Mouse (Mus musculus) heart, postnatal 0 days (tissue): ENCODE measurements around the gene Fbxo7. TPM values are rescaled to one million over a fixed set of nuclear protein-coding genes. Genes with fewer than 3 reads are reported as not detected.
A peak's percentile ranks its signal among the peaks of the same experiment; 100 is the strongest.

ENCODE experiments used
- ATAC-seq: fragments of 200-750 bp; cut with Nextera tagmentation; 2 replicates; pipeline ENCODE4 v1.8.0; 2017; ENCODE audit warnings: low read depth, moderate number of reproducible peaks, moderate library complexity; ENCODE audit not compliant: insufficient read depth
- DNase-seq: peaks from one replicate; pipeline ENCODE4 v3.0.0-alpha.2; 2016; ENCODE audit warnings: low spot score
- H3K27ac ChIP-seq: fragments of 300-500 bp; sonication (generic); 2 replicates; pipeline ENCODE4 v1.5.1; 2014; ENCODE audit warnings: low read depth, mild to moderate bottlenecking
- H3K27me3 ChIP-seq: fragments of 300-500 bp; sonication (generic); 2 replicates; pipeline ENCODE4 v1.6.1; 2014; ENCODE audit warnings: low read length, mixed read lengths; ENCODE audit not compliant: control insufficient read depth, insufficient read depth
- H3K36me3 ChIP-seq: fragments of 300-500 bp; sonication (generic); replicated peaks from 2 replicates; pipeline ENCODE4 v1.6.1; 2014; ENCODE audit warnings: low read length, mixed read lengths; ENCODE audit not compliant: control insufficient read depth, insufficient read depth
- H3K4me1 ChIP-seq: fragments of 300-500 bp; sonication (generic); 2 replicates; pipeline ENCODE4 v1.6.1; 2014; ENCODE audit warnings: antibody characterized with exemption; ENCODE audit not compliant: control insufficient read depth, insufficient read depth
- H3K4me2 ChIP-seq: fragments of 300-500 bp; sonication (generic); 2 replicates; pipeline ENCODE4 v1.6.1; 2014; ENCODE audit warnings: low read depth, mild to moderate bottlenecking, low read length, moderate library complexity
- H3K4me3 ChIP-seq: fragments of 300-500 bp; sonication (generic); 2 replicates; pipeline ENCODE4 v1.5.1; 2014; ENCODE audit warnings: low read depth, low read length
- H3K9ac ChIP-seq: fragments of 300-500 bp; sonication (generic); replicated peaks from 2 replicates; pipeline ENCODE4 v1.6.1; 2014; ENCODE audit warnings: low read depth, low read length, mixed read lengths
- H3K9me3 ChIP-seq: fragments of 300-500 bp; sonication (generic); replicated peaks from 2 replicates; pipeline ENCODE4 v1.6.1; 2016; ENCODE audit warnings: low read length; ENCODE audit not compliant: control insufficient read depth
- CTCF ChIP-seq: IDR thresholded peaks from 2 replicates; pipeline ENCODE4 v1.5.1; 2016; ENCODE audit warnings: antibody characterized with exemption, control low read depth, low read depth
- EP300 ChIP-seq: IDR thresholded peaks from 2 replicates; pipeline ENCODE4 v1.6.1; 2016; ENCODE audit warnings: antibody characterized with exemption, low read depth
- WGBS: fragments of 180-500 bp; shearing (Covaris S2); extraction: QIAGEN DNeasy Blood & Tissue Kit; methylation state at CpG from one replicate; pipeline ENCODE4 v1.1.7; 2014; 5-methylcytosine and 5-hydroxymethylcytosine counted together
- polyA plus RNA-seq: library from polyadenylated mRNA; unstranded; fragments of >200 nt; fragmentation: Nextera tagmentation; extraction: Ambion mirVana; gene quantifications from 2 replicates; pipeline ENCODE4 v1.2.1, GENCODE M21; 2015
- total RNA-seq: library from RNA; depleted of rRNA; stranded (reverse); fragments of >200 nt; gene quantifications from 2 replicates; pipeline ENCODE4 v1.2.3, GENCODE M21; 2014; ENCODE audit warnings: low replicate concordance; rRNA removed

Fbxo7 gene
- total RNA-seq (13.3 and 19.9 TPM in 2 replicates), polyA plus RNA-seq (16.1 TPM in 2 replicates)

GRCm38 (mm10) chr10:86021749-86022473 lies at the start of gene Fbxo7:
Gene Fbxo7 (plus strand): TSS chr10:86021972.
- WGBS: under 1% methylated on average over 82 of the region's 82 CpGs
- Histone ChIP-seq H3K9ac (peak within 1 kb of the TSS; percentile 92), H3K4me1 (no peaks in the 10 kb centered on the region), H3K36me3 (no peaks in the 10 kb centered on the region), H3K27ac (peak within 1 kb of the TSS; percentile 92), H3K9me3 (no peaks in the 10 kb centered on the region), H3K4me2 (peak within 1 kb of the TSS; percentile 68), H3K4me3 (peak within 1 kb of the TSS; percentile 97), H3K27me3 (no peaks in the 10 kb centered on the region)
- ATAC-seq: peak; percentile 97
- TF ChIP-seq CTCF: peak; percentile 99
- no peak for TF ChIP-seq EP300
- DNase-seq: peak; percentile 91

DNA sequence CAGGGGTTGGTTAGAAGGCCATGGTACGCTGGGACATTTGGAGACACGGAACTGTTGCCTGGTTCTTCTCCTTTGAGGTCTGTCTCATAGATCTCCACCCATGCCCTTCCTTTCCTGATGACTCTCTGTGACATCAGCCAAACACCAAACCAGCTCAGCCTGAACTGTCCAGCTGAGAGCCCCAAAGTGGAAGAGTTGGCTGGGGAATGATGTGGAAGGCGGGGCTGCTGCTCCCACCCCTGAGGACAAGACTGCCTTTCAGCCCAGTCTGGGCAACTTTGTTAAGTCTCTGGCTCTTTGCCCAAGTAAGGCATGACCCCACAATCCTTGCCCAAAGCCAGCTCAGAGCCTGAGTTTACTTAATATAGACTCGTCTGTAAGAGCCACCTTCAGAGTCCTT lies 48.9 kb upstream of the Fbxo7 start:
- Histone ChIP-seq H3K9ac (no peak overlapping the region), H3K27me3 (no peaks in the 10 kb centered on the region), H3K9me3 (no peaks in the 10 kb centered on the region), H3K36me3 (no peaks in the 10 kb centered on the region), H3K27ac (no peak overlapping the region), H3K4me3 (no peak overlapping the region), H3K4me1 (no peaks in the 10 kb centered on the region), H3K4me2 (no peak overlapping the region)
- ATAC-seq: no peak
- DNase-seq: no peak
- TF ChIP-seq CTCF (no peak), EP300 (no peak)
- WGBS: 61% methylated on average over 4 of the region's 4 CpGs

- no peak overlapping the region for H3K4me2 ChIP-seq
- H3K27ac ChIP-seq: no peak overlapping the region
- no peaks in the 10 kb centered on the region for H3K36me3 ChIP-seq
- TF ChIP-seq CTCF (no peak), EP300 (no peak)
- H3K9ac ChIP-seq: no peak overlapping the region
- H3K27me3 ChIP-seq: no peaks in the 10 kb centered on the region
- no peak for DNase-seq
- no peaks in the 10 kb centered on the region for H3K9me3 ChIP-seq
- no peaks in the 10 kb centered on the region for H3K4me1 ChIP-seq
- no peak overlapping the region for H3K4me3 ChIP-seq
- 54% methylated on average over 6 of the region's 6 CpGs for WGBS
- ATAC-seq: no peak
Measured at GRCm38 (mm10) chr10:85989412-85990115, 32.2 kb upstream of the Fbxo7 start.

GRCm38 (mm10) chr10:85992412-85992811 lies 29.4 kb upstream of the Fbxo7 start:
- ATAC-seq: no peak
- H3K9ac ChIP-seq: no peak overlapping the region
- no peak overlapping the region for H3K4me2 ChIP-seq
- no peaks in the 10 kb centered on the region for H3K4me1 ChIP-seq
- DNase-seq: no peak
- TF ChIP-seq EP300 (no peak), CTCF (no peak)
- no peaks in the 10 kb centered on the region for H3K9me3 ChIP-seq
- no peaks in the 10 kb centered on the region for H3K36me3 ChIP-seq
- no peaks in the 10 kb centered on the region for H3K27me3 ChIP-seq
- 69% methylated on average over 4 of the region's 4 CpGs for WGBS
- no peak overlapping the region for H3K4me3 ChIP-seq
- H3K27ac ChIP-seq: no peak overlapping the region

GRCm38 (mm10) chr10:85993836-85994235 lies 27.9 kb upstream of the Fbxo7 start:
- Histone ChIP-seq H3K9me3 (no peaks in the 10 kb centered on the region), H3K9ac (no peak overlapping the region), H3K4me1 (no peaks in the 10 kb centered on the region), H3K27me3 (no peaks in the 10 kb centered on the region), H3K36me3 (no peaks in the 10 kb centered on the region), H3K4me3 (no peak overlapping the region), H3K27ac (no peak overlapping the region), H3K4me2 (no peak overlapping the region)
- 87% methylated on average over 9 of the region's 9 CpGs for WGBS
- no peak for TF ChIP-seq EP300
- TF ChIP-seq CTCF: no peak
- ATAC-seq: no peak
- no peak for DNase-seq
